Mouse (Mus musculus): ENCODE measurements around the gene Cct5. TPM values are rescaled to one million over a fixed set of nuclear protein-coding genes. Genes with fewer than 3 reads are reported as not detected.

The Cct5 gene
- polyA plus RNA-seq, 1 experiment from 2014 or later, result 552 TPM

- Histone ChIP-seq H3K27me3 (no peaks in the 10 kb centered on the region), H3K9ac (no peak overlapping the region), H3K27ac (no peak overlapping the region), H3K9me3 (no peaks in the 10 kb centered on the region), H3K4me3 (no peak overlapping the region), H3K4me1 (peaks cover 22% of the 10 kb centered on the region), H3K4me2 (replicated peaks) (no peak overlapping the region), H3K36me3 (no peaks in the 10 kb centered on the region)
- ATAC-seq (ENCODE audit: low FRiP score, low read depth), result no peak
These were observed 27.9 kb downstream of the Cct5 start for GRCm38 (mm10) chr15:31573692-31574091.

DNA sequence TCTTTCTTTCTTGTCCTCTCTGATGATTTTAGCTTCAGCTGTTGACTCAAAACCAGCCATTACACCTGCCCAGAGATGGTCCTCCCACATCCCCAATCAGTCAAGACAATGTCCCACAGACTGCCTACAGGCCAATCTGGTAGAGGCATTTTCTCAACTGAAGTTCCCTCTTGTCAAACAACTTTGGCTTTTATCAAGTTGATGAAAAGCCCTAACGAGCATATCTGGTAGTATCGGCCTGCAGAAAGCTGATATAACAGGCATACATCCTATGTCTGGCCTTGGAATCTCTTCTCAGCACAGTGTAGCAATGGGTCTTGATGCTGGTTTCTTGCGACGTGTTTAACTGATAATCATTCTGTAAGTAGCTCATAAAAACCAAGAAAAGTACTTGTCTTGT, 28.3 kb downstream of the Cct5 start:
- H3K4me1 ChIP-seq, result peaks cover 26% of the 10 kb centered on the region
- no peaks in the 10 kb centered on the region for H3K36me3 ChIP-seq
- no peaks in the 10 kb centered on the region for H3K27me3 ChIP-seq
- 81% methylated on average over 4 of the region's 4 CpGs for WGBS
- H3K4me2 ChIP-seq (replicated peaks), result no peak overlapping the region
- H3K9ac ChIP-seq, result no peak overlapping the region
- no peak overlapping the region for H3K4me3 ChIP-seq
- no peaks in the 10 kb centered on the region for H3K9me3 ChIP-seq
- no peak overlapping the region for H3K27ac ChIP-seq
- ATAC-seq (ENCODE audit: low FRiP score, low read depth), result no peak

DNA sequence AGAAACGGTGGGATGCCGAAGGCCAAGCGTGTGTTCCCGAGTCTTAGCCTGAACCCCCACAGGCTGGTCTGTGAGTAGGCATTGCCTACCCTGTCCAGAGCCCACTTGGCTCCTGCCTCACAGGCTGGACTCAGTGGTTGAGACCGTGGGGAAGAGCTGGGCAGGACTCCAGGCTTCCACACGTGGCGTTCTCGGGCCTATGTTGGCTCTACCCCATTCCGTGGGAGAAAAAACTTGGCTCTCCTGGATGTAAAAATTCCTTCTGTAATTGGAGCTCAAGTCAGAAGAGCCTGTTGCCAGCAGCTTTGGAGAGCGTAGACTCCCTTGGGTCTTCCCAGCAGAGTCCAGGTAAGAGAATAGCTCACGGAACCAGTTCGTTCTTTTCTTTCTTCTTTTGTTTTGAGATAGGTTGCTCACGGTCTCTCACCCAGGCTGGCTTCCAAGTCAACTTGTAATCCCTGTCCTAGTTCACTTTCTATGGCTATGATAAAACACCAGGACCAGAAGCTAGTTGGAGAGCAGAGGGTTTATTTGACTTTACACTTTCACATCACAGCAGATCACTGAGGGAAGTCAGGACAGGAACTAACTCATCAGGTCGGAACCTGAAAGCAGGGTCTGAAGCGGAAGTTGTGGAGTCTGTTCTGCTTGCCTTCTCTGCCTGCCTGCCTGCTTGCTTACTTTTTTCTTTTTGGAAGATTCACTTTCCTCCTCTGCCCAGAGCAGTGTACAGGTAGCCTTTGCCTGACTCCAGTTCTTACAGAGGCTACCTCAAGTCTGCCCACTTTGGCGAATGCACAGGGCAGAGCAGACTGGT, 29.5 kb downstream of the Cct5 start:
- WGBS, result 67% methylated on average over 16 of the region's 16 CpGs
- ATAC-seq (ENCODE audit: low FRiP score, low read depth), result peak; percentile 76
- Histone ChIP-seq H3K4me1 (peaks cover 28% of the 10 kb centered on the region), H3K9ac (no peak overlapping the region), H3K4me2 (replicated peaks) (no peak overlapping the region), H3K4me3 (no peak overlapping the region), H3K36me3 (no peaks in the 10 kb centered on the region), H3K27ac (peak overlapping the region; percentile 23; the same call in 1 of the 2 replicates), H3K9me3 (no peaks in the 10 kb centered on the region), H3K27me3 (no peaks in the 10 kb centered on the region)

- no peaks in the 10 kb centered on the region for H3K9me3 ChIP-seq
- no peak for ATAC-seq (ENCODE audit: low FRiP score, low read depth)
- H3K9ac ChIP-seq, result no peak overlapping the region
- no peak overlapping the region for H3K4me3 ChIP-seq
- no peak overlapping the region for H3K4me2 ChIP-seq (replicated peaks)
- peaks cover 28% of the 10 kb centered on the region for H3K4me1 ChIP-seq
- 90% methylated on average over 8 of the region's 8 CpGs for WGBS
- H3K27me3 ChIP-seq, result no peaks in the 10 kb centered on the region
- H3K27ac ChIP-seq, result no peak overlapping the region
- H3K36me3 ChIP-seq, result no peaks in the 10 kb centered on the region
These were observed 30.6 kb downstream of the Cct5 start for GRCm38 (mm10) chr15:31570959-31571358.

DNA sequence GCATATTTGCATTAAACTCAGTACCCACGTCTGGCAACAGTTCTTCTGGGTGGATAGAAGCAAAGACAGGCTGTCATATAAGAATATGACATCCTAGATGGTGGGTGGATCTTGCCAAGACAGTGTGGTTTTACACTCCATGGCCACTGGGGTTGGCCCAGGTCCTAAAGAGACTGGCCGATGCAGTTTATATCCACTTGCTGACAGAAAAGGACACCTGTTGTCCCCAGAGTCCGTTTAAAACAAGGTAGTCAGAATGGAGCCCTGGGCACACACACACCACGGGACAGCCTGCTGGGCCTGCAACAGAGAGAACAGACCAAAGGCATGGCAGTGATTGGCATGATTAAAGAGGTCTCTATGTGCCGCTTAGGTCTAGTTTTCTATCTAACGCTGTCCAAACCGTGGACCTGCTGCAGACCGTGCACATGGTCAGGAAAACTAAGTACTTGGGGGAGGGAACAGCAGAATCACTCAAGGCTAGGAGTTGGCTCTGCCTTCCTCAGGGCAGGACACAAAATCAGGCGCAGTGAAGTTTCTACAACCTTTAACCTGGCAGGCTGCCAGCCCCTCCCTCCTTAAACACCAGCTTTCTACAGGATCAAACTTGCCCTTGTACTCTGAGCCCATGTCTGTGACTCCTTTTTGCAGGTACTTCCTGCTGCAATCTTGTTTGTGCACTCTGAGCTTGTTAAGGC, 32.1 kb downstream of the Cct5 start:
- Histone ChIP-seq H3K4me2 (replicated peaks) (no peak overlapping the region), H3K36me3 (no peaks in the 10 kb centered on the region), H3K9ac (no peak overlapping the region), H3K27ac (no peak overlapping the region), H3K27me3 (no peaks in the 10 kb centered on the region), H3K4me1 (peaks cover 28% of the 10 kb centered on the region), H3K4me3 (no peak overlapping the region), H3K9me3 (no peaks in the 10 kb centered on the region)
- WGBS, result 63% methylated on average over 9 of the region's 9 CpGs
- no peak for ATAC-seq (ENCODE audit: low FRiP score, low read depth)

GRCm38 (mm10) chr15:31568581-31568996, 33.0 kb downstream of the Cct5 start:
- ATAC-seq (ENCODE audit: low FRiP score, low read depth), result no peak
- no peak overlapping the region for H3K27ac ChIP-seq
- H3K9ac ChIP-seq, result peak overlapping the region; percentile 19; the same call in 1 of the 2 replicates
- H3K27me3 ChIP-seq, result no peaks in the 10 kb centered on the region
- H3K4me2 ChIP-seq (replicated peaks), result peak overlapping the region; percentile 38
- WGBS, result 20% methylated on average over 12 of the region's 12 CpGs
- H3K4me1 ChIP-seq, result peaks cover 32% of the 10 kb centered on the region
- H3K36me3 ChIP-seq, result no peaks in the 10 kb centered on the region
- no peaks in the 10 kb centered on the region for H3K9me3 ChIP-seq
- no peak overlapping the region for H3K4me3 ChIP-seq

- 74% methylated on average over 7 of the region's 7 CpGs for WGBS
- no peak overlapping the region for H3K4me2 ChIP-seq (replicated peaks)
- no peak overlapping the region for H3K4me3 ChIP-seq
- H3K36me3 ChIP-seq, result no peaks in the 10 kb centered on the region
- H3K9me3 ChIP-seq, result no peaks in the 10 kb centered on the region
- no peak for ATAC-seq (ENCODE audit: low FRiP score, low read depth)
- no peaks in the 10 kb centered on the region for H3K27me3 ChIP-seq
- no peak overlapping the region for H3K9ac ChIP-seq
- H3K4me1 ChIP-seq, result peaks cover 28% of the 10 kb centered on the region
- H3K27ac ChIP-seq, result no peak overlapping the region
These were observed 34.2 kb downstream of the Cct5 start for GRCm38 (mm10) chr15:31567431-31567830.

- no peak for ATAC-seq (ENCODE audit: low FRiP score, low read depth)
- H3K4me2 ChIP-seq (replicated peaks), result no peak overlapping the region
- no peak overlapping the region for H3K9ac ChIP-seq
- no peaks in the 10 kb centered on the region for H3K36me3 ChIP-seq
- H3K4me1 ChIP-seq, result peaks cover 18% of the 10 kb centered on the region
- no peaks in the 10 kb centered on the region for H3K27me3 ChIP-seq
- 73% methylated on average over 1 of the region's 1 CpGs for WGBS
- no peaks in the 10 kb centered on the region for H3K9me3 ChIP-seq
- no peak overlapping the region for H3K27ac ChIP-seq
- H3K4me3 ChIP-seq, result no peak overlapping the region
These were observed 35.8 kb downstream of the Cct5 start for GRCm38 (mm10) chr15:31565786-31566185.

- Histone ChIP-seq H3K27me3 (no peaks in the 10 kb centered on the region), H3K27ac (no peak within 1 kb of the TSS), H3K4me2 (replicated peaks) (no peak within 1 kb of the TSS), H3K4me3 (no peak within 1 kb of the TSS), H3K9ac (no peak within 1 kb of the TSS), H3K4me1 (peaks cover 18% of the 10 kb centered on the region), H3K36me3 (no peaks in the 10 kb centered on the region), H3K9me3 (no peaks in the 10 kb centered on the region)
- 75% methylated on average over 5 of the region's 5 CpGs for WGBS
- ATAC-seq (ENCODE audit: low FRiP score, low read depth), result no peak
These were observed 36.4 kb downstream of the Cct5 start, which contains the start of gene Cmbl for GRCm38 (mm10) chr15:31565184-31565583. Gene Cmbl (plus strand): TSS chr15:31565389.

DNA sequence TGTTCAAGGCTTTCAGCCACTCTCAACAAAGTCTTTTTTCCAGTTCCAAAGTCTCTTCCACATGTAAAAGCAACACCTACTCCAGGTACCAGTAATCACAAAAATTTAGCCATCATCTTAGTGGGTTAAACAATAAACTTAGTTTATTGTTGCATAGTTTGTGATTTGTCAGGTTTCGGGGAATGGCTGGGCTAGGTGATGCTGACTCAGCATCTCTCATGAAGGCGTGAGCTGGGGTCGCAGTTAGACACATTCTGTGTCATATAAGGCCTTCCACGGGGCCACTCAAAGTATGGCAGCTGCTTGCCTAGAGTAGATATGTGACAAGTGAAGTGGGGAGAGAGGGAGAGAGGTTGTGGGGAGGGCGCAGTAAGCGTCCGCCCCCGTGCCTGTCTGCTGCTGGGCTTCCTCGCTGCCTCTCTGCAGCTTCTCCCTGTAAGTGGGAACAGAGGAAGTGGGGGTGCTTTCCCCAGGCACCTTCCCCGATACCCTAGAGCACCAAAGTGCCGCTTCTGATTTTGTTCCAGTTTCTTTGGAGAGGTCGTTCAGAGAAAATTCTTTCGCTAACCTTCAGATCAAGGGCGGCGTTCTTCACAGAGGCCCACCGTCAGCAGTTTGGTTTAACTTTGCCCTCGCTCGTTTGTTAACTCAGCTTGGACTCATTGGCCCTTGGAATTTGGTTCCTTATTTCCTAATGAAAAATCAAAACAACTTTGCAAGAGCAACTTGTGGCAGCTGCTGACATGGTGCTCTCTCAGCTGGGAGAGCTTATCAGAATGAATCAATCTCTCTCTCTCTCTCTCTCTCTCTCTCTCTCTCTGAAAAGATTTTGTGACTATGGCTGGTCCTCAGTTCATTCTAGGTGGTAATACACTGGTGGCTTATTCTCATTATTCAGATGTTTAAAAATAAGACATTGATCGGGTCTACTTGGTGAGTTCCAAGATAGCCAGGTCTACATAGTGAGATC, 37.7 kb downstream of the Cct5 start:
- Histone ChIP-seq H3K9me3 (peaks cover 3% of the 10 kb centered on the region; the same call in 1 of the 2 replicates), H3K27ac (no peak overlapping the region; the same call in 1 of the 2 replicates), H3K4me2 (replicated peaks) (no peak overlapping the region), H3K27me3 (no peaks in the 10 kb centered on the region), H3K4me1 (peaks cover 12% of the 10 kb centered on the region), H3K9ac (no peak overlapping the region), H3K36me3 (no peaks in the 10 kb centered on the region), H3K4me3 (no peak overlapping the region)
- no peak for ATAC-seq (ENCODE audit: low FRiP score, low read depth)
- WGBS, result 58% methylated on average over 19 of the region's 19 CpGs

DNA sequence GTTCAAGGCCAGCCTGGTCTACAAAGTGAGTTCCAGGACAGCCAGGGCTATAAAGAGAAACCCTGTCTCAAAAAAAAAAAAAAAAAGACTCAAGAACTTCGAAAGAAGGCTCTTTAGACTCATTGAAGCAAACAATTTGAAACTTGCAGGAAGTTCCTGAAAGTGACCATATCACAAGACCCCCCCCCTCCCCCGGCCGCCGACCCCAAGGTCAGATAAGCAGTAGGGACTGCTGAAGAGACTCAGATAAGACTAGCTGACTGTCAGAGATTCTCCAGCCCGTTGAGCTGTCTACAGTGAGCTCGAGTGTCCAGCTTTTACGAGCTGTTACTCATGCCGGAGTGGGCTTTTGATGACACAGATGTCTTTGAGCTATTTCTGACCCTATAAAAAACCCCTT, 38.8 kb downstream of the Cct5 start:
- H3K4me1 ChIP-seq, result peaks cover 6% of the 10 kb centered on the region
- H3K9ac ChIP-seq, result no peak overlapping the region
- no peak overlapping the region for H3K4me3 ChIP-seq
- H3K27me3 ChIP-seq, result no peaks in the 10 kb centered on the region
- no peak for ATAC-seq (ENCODE audit: low FRiP score, low read depth)
- no peaks in the 10 kb centered on the region for H3K36me3 ChIP-seq
- WGBS, result 60% methylated on average over 8 of the region's 8 CpGs
- H3K27ac ChIP-seq, result no peak overlapping the region
- no peak overlapping the region for H3K4me2 ChIP-seq (replicated peaks)
- H3K9me3 ChIP-seq, result peaks cover 3% of the 10 kb centered on the region; the same call in 1 of the 2 replicates
